Mouse (Mus musculus) left cerebral cortex, adult 18-20 months (tissue): ENCODE measurements at regions not wholly inside any gene's neighbourhood (a gene's known extent, or its start where the extent isn't known, plus 50 kb on each side); places are given as distances from the start of the nearest gene placed in this dataset.
A peak's percentile ranks its signal among the peaks of the same experiment; 100 is the strongest.

Experiments
- DNase-seq, 2 experiments: peaks; one replicate each; pipeline ENCODE4 v3.0.0; 2021 to 2022; ENCODE audit warnings: low spot score in 2 of 2, mixed read lengths in 1 of 2

GRCm38 (mm10) chr15:45453797-45454196 lies 5319.6 kb downstream of the 9330182O14Rik start:
- peak; percentile 36 to 67 for DNase-seq

- no peak for DNase-seq
These were observed 5336.3 kb downstream of the 9330182O14Rik start for GRCm38 (mm10) chr15:45470425-45470824.

- DNase-seq: no peak
These were observed 5339.0 kb downstream of the 9330182O14Rik start for GRCm38 (mm10) chr15:45473191-45473590.

- no peak for DNase-seq
These were observed 5376.1 kb downstream of the 9330182O14Rik start for GRCm38 (mm10) chr15:45510271-45510670.
